ENCODE assay signal across 8 mouse cellular contexts in genomic region chr11:54962810-54963209, GRCm38 (mm10). TPM values are rescaled to one million over a fixed set of nuclear protein-coding genes. Genes with fewer than 3 reads are reported as not detected.
DNase-seq lines count a peak whose midpoint lies in the region; ATAC-seq and TF ChIP-seq lines count a peak whose summit lies in the region.

Gene Tnip1 (minus strand): TSS chr11:54962917.

- intact Hi-C loops in left cerebral cortex, postnatal 4 days (cut with DNase I) = no loop called here

- no peaks in the 10 kb centered on the region for H3K9me3 ChIP-seq in hindbrain, embryonic 14.5 days (ENCODE audit: control insufficient read depth, low read length)

- H3K4me1 ChIP-seq in kidney, adult 2 months (ENCODE audit: control insufficient read depth, insufficient read depth, low read length) = peaks cover 10% of the 10 kb centered on the region
- H3K4me1 ChIP-seq in hindbrain, embryonic 14.5 days (replicated peaks; ENCODE audit: control insufficient read depth, insufficient read depth, low read length) = no peaks in the 10 kb centered on the region

- no peaks in the 10 kb centered on the region for H3K36me3 ChIP-seq in kidney, adult 2 months (ENCODE audit: control insufficient read depth, insufficient read depth, low read length)
- no peaks in the 10 kb centered on the region for H3K36me3 ChIP-seq in hindbrain, embryonic 14.5 days (replicated peaks; ENCODE audit: control insufficient read depth, insufficient read depth)

- ATAC-seq in hindbrain, embryonic 14.5 days (ENCODE audit: low FRiP score) = no peak

- no peak within 1 kb of the TSS for H3K9ac ChIP-seq in hindbrain, embryonic 14.5 days

- peak; percentile 43 for DNase-seq in kidney, adult 2 months
- no peak for DNase-seq in kidney, adult 11 months
- DNase-seq in adrenal gland, adult 18-20 months (ENCODE audit: low spot score in 2 of 2) = no peak
- no peak for DNase-seq in gastrocnemius, adult 8-10 months (ENCODE audit: low spot score in 2 of 2)
- DNase-seq in hindbrain, embryonic 14.5 days (ENCODE audit: low spot score) = no peak
- DNase-seq in left cerebral cortex, postnatal 4 days = peak; percentile 56
- DNase-seq in naive thymus-derived CD4-positive, alpha-beta T cell, adult 2 months (ENCODE audit: low read depth) = peak; percentile 79
- DNase-seq in urinary bladder, postnatal 14 days (ENCODE audit: low spot score) = no peak

- WGBS in kidney, adult 2 months = 41% methylated on average over 6 of the region's 6 CpGs
- 43% methylated on average over 6 of the region's 6 CpGs for WGBS in hindbrain, embryonic 14.5 days

- no peaks in the 10 kb centered on the region for H3K27me3 ChIP-seq in kidney, adult 2 months (replicated peaks; ENCODE audit: control insufficient read depth, insufficient read depth, low read length)
- no peaks in the 10 kb centered on the region for H3K27me3 ChIP-seq in hindbrain, embryonic 14.5 days (ENCODE audit: control insufficient read depth, insufficient read depth, low read length)

- no peak within 1 kb of the TSS; the same call in 1 of the 2 replicates for H3K4me3 ChIP-seq in kidney, adult 2 months (ENCODE audit: insufficient read depth, low read depth, low read length)
- H3K4me3 ChIP-seq in hindbrain, embryonic 14.5 days (replicated peaks; ENCODE audit: low read length) = no peak within 1 kb of the TSS

- no peak within 1 kb of the TSS for H3K4me2 ChIP-seq in hindbrain, embryonic 14.5 days (replicated peaks)

- TF ChIP-seq CTCF in kidney, adult 2 months (conservative IDR thresholded peaks at IDR 0.05; ENCODE audit: insufficient read depth, insufficient read length, low read depth, low read length) = no peak

- no peak within 1 kb of the TSS for H3K27ac ChIP-seq in kidney, adult 2 months (ENCODE audit: insufficient read depth, low read depth, low read length)
- no peak within 1 kb of the TSS for H3K27ac ChIP-seq in hindbrain, embryonic 14.5 days

- no peak for TF ChIP-seq POLR2A in kidney, adult 2 months (IDR thresholded peaks at IDR 0.05; ENCODE audit: low read depth, low read length)

RNA-seq across cellular contexts. Expression of gene Tnip1, which starts in this region (rescaled TPM):
- polyA plus RNA-seq in kidney, adult 2 months (2012; rRNA removed) = 19.1 and 20.6 TPM in 2 replicates
- total RNA-seq in adrenal gland, adult 18-20 months (2021) = 10 to 100 TPM; 63.7 to 85.8 TPM
- 10 to 100 TPM; 33.2 to 42.3 (median 37.1) TPM for total RNA-seq in gastrocnemius, adult 8-10 months (2022)
- polyA plus RNA-seq in hindbrain, embryonic 14.5 days (2014; fragmentation: Nextera tagmentation; extraction: Ambion mirVana) = 15.8 and 17.0 TPM in 2 replicates
- 10 to 100 TPM; 22.8 to 24.9 TPM for total RNA-seq in left cerebral cortex, postnatal 4 days (2021)

Comparison
In these comparisons a context has a peak if more than half of its experiments do, and no peak if none do; other contexts are left out.
1. DNase-seq: peak in kidney, adult 2 months (single experiment), left cerebral cortex, postnatal 4 days (single experiment) and naive thymus-derived CD4-positive, alpha-beta T cell, adult 2 months (single experiment); none in kidney, adult 11 months (single experiment), adrenal gland, adult 18-20 months (0 of 2), gastrocnemius, adult 8-10 months (0 of 2), hindbrain, embryonic 14.5 days (single experiment) and urinary bladder, postnatal 14 days (single experiment).